ENCODE assay signal across 12 mouse cellular contexts in the genomic region with DNA sequence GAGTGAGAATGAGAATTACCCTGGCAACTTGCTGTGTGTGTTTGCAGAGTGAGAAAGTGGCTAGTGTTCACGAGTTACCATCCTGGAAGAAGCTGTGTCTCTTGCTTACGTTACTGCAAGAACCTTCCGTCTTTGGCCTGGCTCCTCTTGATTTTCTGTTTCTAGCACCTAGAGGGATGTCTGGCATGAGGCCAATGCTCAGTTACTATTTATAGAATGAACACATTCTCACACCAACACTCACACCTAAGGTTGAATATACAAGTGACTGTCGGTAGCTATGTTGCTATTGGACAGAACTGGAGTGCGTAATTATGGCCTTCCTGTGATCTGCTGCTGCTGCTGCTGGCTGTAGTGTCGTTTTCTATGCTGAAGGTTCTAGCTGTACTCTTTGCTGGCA. TPM values are rescaled to one million over a fixed set of nuclear protein-coding genes. Genes with fewer than 3 reads are reported as not detected.
DNase-seq lines count a peak whose midpoint lies in the region; ATAC-seq and TF ChIP-seq lines count a peak whose summit lies in the region.
"Had no signal": no experiment of that assay in that cellular context is flagged by ENCODE, and none has a peak within 500 bp of the region (broad histone marks: within the 10 kb centered on the region; RNA-seq: fewer than 3 reads in every experiment).

No protein-coding gene starts in this region.

- no peak for TF ChIP-seq CTCF in liver, postnatal 0 days (IDR thresholded peaks at IDR 0.05; ENCODE audit: low read depth)

- H3K4me3 ChIP-seq in heart, embryonic 10.5 days: no peak overlapping the region
- H3K4me3 ChIP-seq in liver, postnatal 0 days (ENCODE audit: low read depth, low read length): no peak overlapping the region
- H3K4me3 ChIP-seq: liver, embryonic 15.5 days had no signal

- no peaks in the 10 kb centered on the region for H3K27me3 ChIP-seq in heart, embryonic 10.5 days (ENCODE audit: insufficient read depth, poor library complexity, severe bottlenecking)
- H3K27me3 ChIP-seq in liver, postnatal 0 days (ENCODE audit: insufficient read depth, low read length): no peaks in the 10 kb centered on the region
- H3K27me3 ChIP-seq: liver, embryonic 15.5 days had no signal

- DNase-seq in heart, embryonic 10.5 days (ENCODE audit: low spot score): no peak
- no peak for DNase-seq in heart, postnatal 25 days (ENCODE audit: low spot score)
- DNase-seq in retina, postnatal 1 day: peak; percentile 35
- no peak for DNase-seq in retina, embryonic 14.5 days (ENCODE audit: low spot score)
- DNase-seq in kidney, postnatal 36 days: peak; percentile 24 to 57
- DNase-seq in telencephalon, adult 2 months (ENCODE audit: low read depth, low spot score): peak; percentile 56
- no peak for DNase-seq in spleen, postnatal 36 days (ENCODE audit: low spot score in 2 of 2)
- no peak for DNase-seq in liver, postnatal 0 days
- DNase-seq: cerebellum, adult 11 months; layer of hippocampus, adult 9-11 months; thymus, postnatal 25 days had no signal

- no peak for TF ChIP-seq EP300 in liver, postnatal 0 days (IDR thresholded peaks at IDR 0.05; ENCODE audit: low read depth)

- peaks cover 31% of the 10 kb centered on the region for H3K4me1 ChIP-seq in heart, embryonic 10.5 days
- H3K4me1 ChIP-seq in liver, postnatal 0 days (ENCODE audit: insufficient read depth): no peaks in the 10 kb centered on the region
- H3K4me1 ChIP-seq: liver, embryonic 15.5 days had no signal

- 34% methylated on average over 6 of the region's 6 CpGs for WGBS in heart, embryonic 10.5 days
- 68% methylated on average over 6 of the region's 6 CpGs for WGBS in liver, postnatal 0 days (ENCODE audit: insufficient replicate concordance)

- intact Hi-C loops in heart, postnatal 25 days (cut with DNase I): no loop called here

- no peak overlapping the region for H3K9ac ChIP-seq in liver, postnatal 0 days (replicated peaks)
- H3K9ac ChIP-seq: liver, embryonic 15.5 days had no signal

- H3K27ac ChIP-seq in heart, embryonic 10.5 days: peak overlapping the region; percentile 84
- H3K27ac ChIP-seq in liver, postnatal 0 days (ENCODE audit: low read depth): no peak overlapping the region
- H3K27ac ChIP-seq: liver, embryonic 15.5 days had no signal

- H3K9me3 ChIP-seq in heart, embryonic 10.5 days: no peaks in the 10 kb centered on the region
- no peaks in the 10 kb centered on the region for H3K9me3 ChIP-seq in liver, postnatal 0 days (ENCODE audit: low read length)
- H3K9me3 ChIP-seq: liver, embryonic 15.5 days had no signal

- ATAC-seq in liver, postnatal 0 days: no peak

- H3K36me3 ChIP-seq in heart, embryonic 10.5 days: no peaks in the 10 kb centered on the region
- H3K36me3 ChIP-seq in liver, postnatal 0 days (replicated peaks; ENCODE audit: insufficient read depth, low read length): no peaks in the 10 kb centered on the region
- H3K36me3 ChIP-seq: liver, embryonic 15.5 days had no signal

- H3K4me2 ChIP-seq in liver, postnatal 0 days (ENCODE audit: low read depth, low read length): no peak overlapping the region
- H3K4me2 ChIP-seq: liver, embryonic 15.5 days had no signal

RNA-seq across cellular contexts. Expression of a gene that starts 4.0 kb away (rescaled TPM):
- 0.26 and 0.42 TPM in 2 replicates for polyA plus RNA-seq in heart, embryonic 10.5 days (2016; fragmentation: Nextera tagmentation; extraction: Ambion mirVana)
- under 1 TPM in 1 of 2 experiments, not detected in 1; 0.84 TPM for total RNA-seq in heart, postnatal 25 days (2021)
- not detected in 2 replicates for polyA plus RNA-seq in liver, postnatal 0 days (2015; fragmentation: Nextera tagmentation; extraction: Ambion mirVana)
- polyA plus RNA-seq: liver, embryonic 15.5 days had no signal

RNA-seq across cellular contexts. Expression of a gene that starts 5.8 kb away (rescaled TPM):
- polyA plus RNA-seq in heart, embryonic 10.5 days (2016; fragmentation: Nextera tagmentation; extraction: Ambion mirVana): 0.28 and 0.54 TPM in 2 replicates
- under 1 TPM; 0.08 to 0.13 TPM for total RNA-seq in heart, postnatal 25 days (2021)
- polyA plus RNA-seq in liver, postnatal 0 days (2015; fragmentation: Nextera tagmentation; extraction: Ambion mirVana): 0.15 and 0.21 TPM in 2 replicates

RNA-seq across cellular contexts. Expression of a gene that starts 10.4 kb away (rescaled TPM):
- polyA plus RNA-seq in heart, embryonic 10.5 days (2016; fragmentation: Nextera tagmentation; extraction: Ambion mirVana): 847 and 1,150 TPM in 2 replicates
- 1,000 to 10,000 TPM; 1,393 to 1,435 TPM for total RNA-seq in heart, postnatal 25 days (2021)
- polyA plus RNA-seq in liver, postnatal 0 days (2015; fragmentation: Nextera tagmentation; extraction: Ambion mirVana): 676 and 694 TPM in 2 replicates

Comparison
In these comparisons a context has a peak if more than half of its experiments do, and no peak if none do; other contexts are left out.
1. DNase-seq: peak in retina, postnatal 1 day (single experiment), kidney, postnatal 36 days (2 of 2) and telencephalon, adult 2 months (single experiment); none in heart, embryonic 10.5 days (single experiment), heart, postnatal 25 days (single experiment), retina, embryonic 14.5 days (single experiment), spleen, postnatal 36 days (0 of 2) and liver, postnatal 0 days (single experiment).